Mouse (Mus musculus): Measurements from ENCODE around the gene Hoxd11.

Gene Hoxd11

GRCm38 (mm10) chr2:74730331-74730730 lies 51.0 kb downstream of the Hoxd11 start:
- DNase-seq (ENCODE audit: low spot score in 2 of 2) = no peak

DNA sequence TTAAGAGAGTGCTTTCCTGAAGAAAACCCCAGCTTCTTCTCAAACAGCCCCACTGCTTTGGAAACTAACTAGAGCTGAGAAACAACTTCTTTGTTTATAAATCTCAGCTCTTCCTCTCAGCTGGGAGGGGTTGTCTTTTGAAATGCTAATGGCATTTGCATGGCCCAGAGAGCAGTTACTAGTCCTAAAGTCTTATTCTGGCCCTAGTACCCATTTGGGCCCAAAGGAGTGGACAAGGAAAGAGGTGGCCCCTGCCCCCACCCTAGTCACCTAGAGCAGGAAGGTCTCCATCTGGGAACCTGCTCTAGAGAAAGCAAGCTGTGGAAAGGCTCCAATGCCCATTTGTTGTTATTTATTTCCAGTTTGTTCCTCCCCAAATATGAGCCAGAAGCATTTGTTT lies 51.7 kb downstream of the Hoxd11 start:
- DNase-seq (ENCODE audit: low spot score in 2 of 2) = no peak

DNA sequence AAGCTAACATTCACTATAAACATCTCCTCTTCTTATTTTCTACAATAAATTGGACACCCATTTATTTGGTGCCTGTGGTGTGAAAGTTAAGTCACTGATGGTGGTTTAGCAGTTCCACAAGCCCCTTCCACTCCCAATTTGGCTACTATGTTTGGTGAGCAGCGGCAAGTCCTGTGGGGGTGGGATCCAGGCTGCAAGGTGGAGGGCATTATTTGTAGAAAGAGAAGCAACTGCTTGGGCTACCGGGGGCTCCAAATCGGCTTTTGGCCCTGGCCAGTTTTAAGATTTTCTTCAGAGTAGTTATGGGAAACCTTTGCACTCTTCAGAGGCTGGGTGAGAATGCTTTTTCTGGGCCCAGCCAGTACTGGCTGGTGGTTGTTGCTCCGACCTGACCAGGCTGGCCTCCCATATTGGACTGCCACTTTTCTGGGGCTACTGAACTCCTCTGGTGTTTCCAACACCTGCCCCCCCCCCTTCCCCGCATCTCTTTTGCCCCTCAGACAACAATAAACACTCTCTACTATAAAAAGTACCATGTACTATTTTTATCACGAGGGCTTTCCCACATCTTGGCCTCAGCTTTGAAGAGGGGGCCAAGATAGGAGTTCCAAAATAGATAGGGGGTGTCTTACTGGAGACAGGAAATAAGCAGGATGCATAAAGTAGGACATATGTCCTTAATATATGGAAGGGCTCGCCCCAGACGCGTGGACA lies 52.6 kb downstream of the Hoxd11 start:
- no peak for DNase-seq (ENCODE audit: low spot score in 2 of 2)

- DNase-seq (ENCODE audit: low spot score in 2 of 2) = no peak
Measured at GRCm38 (mm10) chr2:74732513-74733316, 53.4 kb downstream of the Hoxd11 start.

GRCm38 (mm10) chr2:74733317-74733661 lies 53.9 kb downstream of the Hoxd11 start:
- DNase-seq (ENCODE audit: low spot score in 2 of 2) = no peak

DNA sequence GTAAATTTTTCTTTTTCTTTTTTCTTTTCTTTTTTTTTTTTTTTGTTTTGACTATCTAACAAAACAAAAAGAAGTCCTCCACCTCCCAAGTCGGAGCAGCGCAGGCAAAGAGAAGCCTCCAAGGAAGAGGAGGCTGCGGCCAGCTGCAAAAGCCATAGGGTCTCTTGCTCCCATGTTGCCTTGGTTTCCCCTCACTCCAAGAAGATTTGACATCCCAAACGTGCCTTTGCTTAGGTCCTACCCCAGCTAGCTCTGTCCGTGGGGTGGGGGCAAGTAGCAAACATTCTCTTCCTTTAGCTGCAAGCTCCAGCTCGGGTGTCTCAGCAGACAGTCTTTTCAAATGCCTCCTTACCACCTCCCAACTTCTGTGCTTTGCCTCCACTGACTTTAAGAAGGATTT lies 54.4 kb downstream of the Hoxd11 start:
- DNase-seq (ENCODE audit: low spot score in 2 of 2) = no peak

- no peak for DNase-seq (ENCODE audit: low spot score in 2 of 2)
Measured at GRCm38 (mm10) chr2:74734451-74734850, 55.1 kb downstream of the Hoxd11 start.

GRCm38 (mm10) chr2:74734996-74735811 lies 55.8 kb downstream of the Hoxd11 start:
- no peak for DNase-seq (ENCODE audit: low spot score in 2 of 2)

- no peak for DNase-seq (ENCODE audit: low spot score in 2 of 2)
Measured at GRCm38 (mm10) chr2:74735851-74736687, 56.7 kb downstream of the Hoxd11 start.

Data from frontal cortex, postnatal 25 days (tissue).